Mouse (Mus musculus) limb, embryonic 15.5 days (tissue): ENCODE data around the gene Lipc. TPM values are rescaled to one million over a fixed set of nuclear protein-coding genes. Genes with fewer than 3 reads are reported as not detected.
A peak's percentile ranks its signal among the peaks of the same experiment; 100 is the strongest.

Experiments used
- ATAC-seq: fragments of 200-750 bp; cut with Nextera tagmentation; 2 replicates; pipeline ENCODE4 v1.8.0; 2017; ENCODE audit warnings: low read depth, moderate TSS enrichment; ENCODE audit not compliant: insufficient number of reproducible peaks, low FRiP score, low TSS enrichment
- H3K27ac ChIP-seq: fragments of 300-500 bp; sonication (generic); 2 replicates; pipeline ENCODE4 v1.5.1; 2015; ENCODE audit warnings: moderate library complexity, mild to moderate bottlenecking, inconsistent platforms
- H3K27me3 ChIP-seq: fragments of 300-500 bp; sonication (generic); 2 replicates; pipeline ENCODE4 v1.6.1; 2015; ENCODE audit warnings: inconsistent platforms
- H3K36me3 ChIP-seq: fragments of 300-500 bp; sonication (generic); 2 replicates; pipeline ENCODE4 v1.6.1; 2015; ENCODE audit warnings: inconsistent platforms
- H3K4me1 ChIP-seq: fragments of 300-500 bp; sonication (generic); 2 replicates; pipeline ENCODE4 v1.6.1; 2015; ENCODE audit warnings: inconsistent platforms
- H3K4me2 ChIP-seq: fragments of 300-500 bp; sonication (generic); 2 replicates; pipeline ENCODE4 v1.6.1; 2015; ENCODE audit warnings: mild to moderate bottlenecking, inconsistent platforms
- H3K4me3 ChIP-seq: fragments of 300-500 bp; sonication (generic); 2 replicates; pipeline ENCODE4 v1.5.1; 2015; ENCODE audit warnings: mild to moderate bottlenecking, inconsistent platforms
- H3K9ac ChIP-seq: fragments of 300-500 bp; sonication (generic); 2 replicates; pipeline ENCODE4 v1.6.1; 2015; ENCODE audit warnings: inconsistent platforms
- H3K9me3 ChIP-seq: fragments of 300-500 bp; sonication (generic); 2 replicates; pipeline ENCODE4 v1.6.1; 2016; ENCODE audit warnings: inconsistent platforms
- WGBS: fragments of 180-500 bp; shearing (Covaris S2); methylation state at CpG from one replicate; pipeline ENCODE4 v1.1.7; 2015; 5-methylcytosine and 5-hydroxymethylcytosine counted together
- polyA plus RNA-seq: library from polyadenylated mRNA; unstranded; fragments of >200 nt; fragmentation: Nextera tagmentation; extraction: Ambion mirVana; gene quantifications from 2 replicates; pipeline ENCODE4 v1.2.1, GENCODE M21; 2015

The Lipc gene
- polyA plus RNA-seq, 1 experiment from 2014 or later: 0.29 TPM

DNA sequence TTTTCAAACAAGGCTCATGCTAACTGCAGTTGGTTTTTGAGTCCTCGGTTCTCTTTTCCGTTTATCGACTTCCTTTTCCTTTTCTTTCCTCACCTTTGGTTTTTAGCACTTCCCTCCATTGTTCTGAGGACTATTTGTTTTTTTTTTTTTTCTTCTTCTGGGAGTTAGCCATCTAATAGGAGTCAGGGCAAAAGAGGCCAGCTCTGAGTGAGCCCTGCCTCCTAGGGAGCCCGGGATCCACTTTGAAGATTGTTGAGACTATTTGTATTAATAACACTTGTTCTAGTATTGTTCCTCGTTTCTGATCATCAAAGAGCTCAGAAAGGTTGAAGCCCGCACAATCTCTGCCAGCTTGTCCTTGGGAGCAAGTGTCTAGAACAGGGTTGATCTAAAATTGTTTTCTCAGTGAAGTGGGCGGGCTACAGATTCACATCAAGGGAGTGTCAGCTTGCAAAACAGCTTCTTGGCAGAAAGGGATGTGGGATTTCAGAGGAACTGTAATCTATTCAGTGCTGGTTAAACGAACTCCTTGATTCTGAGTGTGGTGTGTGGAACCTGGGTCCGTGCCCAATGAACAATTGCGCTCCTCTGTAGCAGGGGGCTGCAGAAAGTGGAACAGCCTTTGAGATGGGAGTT lies 103.8 kb downstream of the Lipc start:
- peak overlapping the region; percentile 29 for H3K4me2 ChIP-seq

DNA sequence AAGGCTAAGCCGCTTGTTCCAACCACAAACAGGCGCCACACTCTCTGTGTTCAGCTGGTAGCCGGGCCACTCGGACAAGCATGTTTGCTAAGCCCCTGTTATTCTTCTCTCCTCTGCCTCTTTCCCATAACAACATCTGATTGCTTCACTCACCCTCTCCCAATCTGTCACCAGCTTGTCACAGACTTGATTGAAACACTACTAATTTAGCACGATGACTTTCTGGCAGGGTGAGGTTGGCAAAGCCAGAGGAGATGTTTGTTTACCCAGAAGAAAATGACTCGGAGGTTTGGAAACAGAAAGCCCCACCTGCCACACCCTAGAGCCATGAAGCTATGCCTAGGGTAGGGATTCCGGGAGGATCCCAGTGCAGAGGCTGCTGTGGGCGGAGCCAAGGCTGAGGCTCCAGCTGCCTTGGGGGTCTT lies 104.4 kb downstream of the Lipc start:
- no peaks in the 10 kb centered on the region for H3K36me3 ChIP-seq
- H3K4me1 ChIP-seq: peaks cover 12% of the 10 kb centered on the region
- no peak overlapping the region for H3K9ac ChIP-seq
- WGBS: 24% methylated on average over 8 of the region's 8 CpGs
- H3K4me3 ChIP-seq: no peak overlapping the region
- no peaks in the 10 kb centered on the region for H3K9me3 ChIP-seq
- H3K27me3 ChIP-seq: no peaks in the 10 kb centered on the region
- peak overlapping the region; percentile 40 for H3K27ac ChIP-seq
- no peak for ATAC-seq
- peak overlapping the region; percentile 29 for H3K4me2 ChIP-seq

More for the DNA sequence above, 103.8 kb downstream of the Lipc start:
- ATAC-seq: 0 out of 2 replicates have a peak, but pooled peaks have one; percentile 35
- WGBS: 51% methylated on average over 10 of the region's 10 CpGs
- H3K4me1 ChIP-seq: peaks cover 12% of the 10 kb centered on the region
- no peaks in the 10 kb centered on the region for H3K9me3 ChIP-seq
- no peak overlapping the region for H3K9ac ChIP-seq
- no peaks in the 10 kb centered on the region for H3K36me3 ChIP-seq
- no peak overlapping the region for H3K4me3 ChIP-seq
- peak overlapping the region; percentile 40 for H3K27ac ChIP-seq
- H3K27me3 ChIP-seq: no peaks in the 10 kb centered on the region

GRCm38 (mm10) chr9:70843270-70843669 lies 108.8 kb downstream of the Lipc start:
- ATAC-seq: no peak
- Histone ChIP-seq H3K9me3 (no peaks in the 10 kb centered on the region), H3K4me1 (peaks cover 11% of the 10 kb centered on the region), H3K9ac (no peak overlapping the region), H3K4me2 (no peak overlapping the region), H3K27me3 (no peaks in the 10 kb centered on the region), H3K4me3 (no peak overlapping the region), H3K27ac (no peak overlapping the region), H3K36me3 (no peaks in the 10 kb centered on the region)
- 93% methylated on average over 4 of the region's 4 CpGs for WGBS

- WGBS: 73% methylated on average over 6 of the region's 6 CpGs
- no peak overlapping the region for H3K9ac ChIP-seq
- ATAC-seq: no peak
Observed at GRCm38 (mm10) chr9:70842300-70842941, 109.6 kb downstream of the Lipc start.

GRCm38 (mm10) chr9:70841426-70842215 lies 110.4 kb downstream of the Lipc start:
- H3K36me3 ChIP-seq: no peaks in the 10 kb centered on the region
- H3K27ac ChIP-seq: 0 out of 2 replicates have a peak overlapping the region, but pooled peaks have one; percentile 48
- no peak overlapping the region for H3K9ac ChIP-seq
- 74% methylated on average over 8 of the region's 8 CpGs for WGBS
- H3K9me3 ChIP-seq: no peaks in the 10 kb centered on the region
- no peak for ATAC-seq
- no peak overlapping the region for H3K4me2 ChIP-seq
- no peaks in the 10 kb centered on the region for H3K27me3 ChIP-seq
- H3K4me3 ChIP-seq: no peak overlapping the region
- H3K4me1 ChIP-seq: peaks cover 2% of the 10 kb centered on the region; the same call in 1 of the 2 replicates

More at GRCm38 (mm10) chr9:70842300-70842941, 109.6 kb downstream of the Lipc start:
- Histone ChIP-seq H3K27ac (no peak overlapping the region), H3K27me3 (no peaks in the 10 kb centered on the region), H3K36me3 (no peaks in the 10 kb centered on the region), H3K9me3 (no peaks in the 10 kb centered on the region), H3K4me1 (peaks cover 3% of the 10 kb centered on the region), H3K4me2 (no peak overlapping the region), H3K4me3 (no peak overlapping the region)

GRCm38 (mm10) chr9:70840861-70841341 lies 111.1 kb downstream of the Lipc start:
- no peak overlapping the region for H3K9ac ChIP-seq
- no peak for ATAC-seq
- no peak overlapping the region for H3K4me3 ChIP-seq
- WGBS: 37% methylated on average over 6 of the region's 6 CpGs
- H3K4me2 ChIP-seq: no peak overlapping the region
- H3K27ac ChIP-seq: peak overlapping the region; percentile 68
- H3K4me1 ChIP-seq: peaks cover 2% of the 10 kb centered on the region; the same call in 1 of the 2 replicates
- H3K36me3 ChIP-seq: no peaks in the 10 kb centered on the region
- H3K27me3 ChIP-seq: no peaks in the 10 kb centered on the region
- H3K9me3 ChIP-seq: no peaks in the 10 kb centered on the region

DNA sequence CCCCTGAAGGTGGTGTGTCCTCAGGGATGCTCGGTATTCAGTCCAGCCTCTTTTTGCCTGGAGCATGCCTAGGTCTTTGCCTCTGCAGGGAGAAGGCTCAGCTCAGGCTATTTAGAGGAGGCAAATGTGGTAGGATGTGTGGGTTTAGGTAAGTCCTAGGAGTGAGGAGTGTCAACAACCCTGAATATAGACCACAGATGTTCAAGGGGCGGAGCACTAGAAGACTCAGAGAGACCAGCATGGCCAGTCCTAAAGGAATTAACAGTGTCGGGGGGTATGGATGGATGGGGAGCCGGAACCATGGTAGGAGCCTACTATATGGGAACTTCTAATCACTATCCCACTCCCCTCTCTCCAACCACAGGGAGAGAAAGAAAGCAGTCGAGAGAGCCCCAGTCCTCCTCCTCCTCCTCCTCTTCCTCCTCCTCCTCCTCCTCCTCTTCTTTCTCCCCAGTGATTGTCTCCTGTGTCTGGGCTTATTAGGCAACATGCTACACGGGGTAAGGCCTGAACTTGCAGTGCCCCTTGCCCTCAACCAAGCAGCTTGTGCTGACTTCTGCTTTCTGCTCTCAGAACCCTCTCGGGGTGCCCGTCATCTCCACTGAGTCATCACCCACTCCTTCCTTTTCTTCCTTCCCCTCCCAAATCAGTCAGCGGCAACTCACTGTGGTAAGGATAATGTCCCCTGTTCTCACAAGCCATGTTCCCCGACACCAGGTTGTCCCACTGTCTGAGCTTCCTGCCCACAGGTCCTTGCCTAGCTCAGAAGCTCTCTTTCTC lies 113.7 kb downstream of the Lipc start:
- 86% methylated on average over 9 of the region's 10 CpGs for WGBS
- no peaks in the 10 kb centered on the region for H3K9me3 ChIP-seq

DNA sequence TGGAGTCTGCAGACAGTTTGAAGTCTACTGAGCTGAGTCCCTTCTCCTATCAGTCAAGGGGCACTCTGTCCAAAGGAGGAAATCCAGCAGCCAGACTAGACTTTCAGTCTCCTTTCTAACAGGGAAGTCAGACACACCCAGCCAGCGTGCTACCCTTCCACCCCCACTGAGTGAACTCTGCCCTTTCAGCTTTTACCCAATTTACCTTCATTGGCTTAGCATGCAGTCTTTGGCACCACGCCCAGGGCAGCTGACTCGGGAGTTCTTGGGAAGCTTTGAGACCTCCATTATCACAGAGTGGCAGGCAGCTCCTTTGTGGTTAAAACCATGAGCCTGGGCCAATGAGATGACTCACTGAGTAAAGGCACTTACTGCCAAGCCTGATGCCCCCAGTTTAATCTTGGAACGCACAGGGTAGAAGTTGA lies 117.3 kb downstream of the Lipc start:
- H3K36me3 ChIP-seq: no peaks in the 10 kb centered on the region
- H3K4me2 ChIP-seq: no peak overlapping the region
- H3K4me3 ChIP-seq: no peak overlapping the region
- H3K27me3 ChIP-seq: no peaks in the 10 kb centered on the region
- no peaks in the 10 kb centered on the region for H3K9me3 ChIP-seq
- H3K9ac ChIP-seq: no peak overlapping the region
- 31% methylated on average over 4 of the region's 4 CpGs for WGBS
- no peak overlapping the region for H3K27ac ChIP-seq
- 0 out of 2 replicates have a peak, but pooled peaks cover 6% of the 10 kb centered on the region for H3K4me1 ChIP-seq
- ATAC-seq: no peak

More for the DNA sequence above, 113.7 kb downstream of the Lipc start:
- peaks cover 5% of the 10 kb centered on the region; the same call in 1 of the 2 replicates for H3K4me1 ChIP-seq
- H3K9ac ChIP-seq: no peak overlapping the region
- H3K36me3 ChIP-seq: no peaks in the 10 kb centered on the region
- H3K27me3 ChIP-seq: no peaks in the 10 kb centered on the region
- H3K27ac ChIP-seq: no peak overlapping the region
- H3K4me3 ChIP-seq: no peak overlapping the region
- no peak for ATAC-seq
- no peak overlapping the region for H3K4me2 ChIP-seq

- WGBS: 89% methylated on average over 3 of the region's 3 CpGs
- Histone ChIP-seq H3K27ac (0 out of 2 replicates have a peak overlapping the region, but pooled peaks have one; percentile 22), H3K36me3 (no peaks in the 10 kb centered on the region), H3K9ac (no peak overlapping the region), H3K27me3 (no peaks in the 10 kb centered on the region), H3K4me3 (no peak overlapping the region), H3K9me3 (no peaks in the 10 kb centered on the region), H3K4me1 (0 out of 2 replicates have a peak, but pooled peaks cover 6% of the 10 kb centered on the region), H3K4me2 (no peak overlapping the region)
- no peak for ATAC-seq
Observed at GRCm38 (mm10) chr9:70834217-70834616, 117.8 kb downstream of the Lipc start.

DNA sequence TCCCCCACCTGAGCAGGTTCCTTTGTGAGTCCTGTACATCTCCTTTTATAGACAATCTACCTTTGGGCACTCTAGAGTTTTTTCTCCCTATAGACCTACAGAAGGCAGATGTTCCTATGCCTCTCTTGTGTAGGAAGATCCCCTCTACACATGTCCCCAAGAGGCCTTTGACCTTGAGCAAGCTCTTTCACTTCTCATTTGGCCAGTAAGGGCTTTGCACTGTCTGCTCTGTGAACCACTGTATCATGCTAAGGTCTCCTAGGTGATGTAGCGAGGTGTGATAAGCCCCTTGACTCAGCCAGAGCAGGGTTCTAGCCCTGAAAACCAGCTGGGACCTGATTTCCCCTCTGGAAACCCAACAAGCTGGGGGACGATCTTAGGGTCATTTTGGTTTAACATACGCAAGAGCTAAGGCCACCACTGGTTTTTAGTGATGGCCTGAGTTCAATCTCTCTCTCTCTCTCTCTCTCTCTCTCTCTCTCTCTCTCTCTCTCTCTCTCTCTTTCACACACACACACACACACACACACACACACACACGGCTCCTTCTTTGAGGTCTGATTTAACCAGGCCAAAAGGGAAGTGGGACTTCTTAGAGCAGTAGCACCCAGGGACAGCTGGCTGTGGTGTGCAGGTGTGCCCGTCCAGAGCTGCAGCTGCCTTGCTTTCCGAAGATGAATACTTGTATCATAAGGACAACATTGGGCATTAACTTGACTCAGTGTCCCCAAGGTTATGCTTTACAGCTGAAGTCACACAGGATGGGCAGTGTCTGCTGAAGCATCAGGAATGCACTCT lies 118.7 kb downstream of the Lipc start:
- no peak overlapping the region for H3K27ac ChIP-seq
- no peaks in the 10 kb centered on the region for H3K9me3 ChIP-seq
- 85% methylated on average over 6 of the region's 6 CpGs for WGBS
- no peak overlapping the region for H3K4me3 ChIP-seq
- ATAC-seq: no peak
- no peak overlapping the region for H3K4me2 ChIP-seq
- no peak overlapping the region for H3K9ac ChIP-seq
- 0 out of 2 replicates have a peak, but pooled peaks cover 6% of the 10 kb centered on the region for H3K4me1 ChIP-seq
- no peaks in the 10 kb centered on the region for H3K36me3 ChIP-seq
- H3K27me3 ChIP-seq: no peaks in the 10 kb centered on the region
